Mouse (Mus musculus) spleen, postnatal 36 days (tissue): Measurements from ENCODE around the gene Dapk2.
A peak's percentile ranks its signal among the peaks of the same experiment; 100 is the strongest.

Experiments
- DNase-seq, 2 experiments: peaks; one replicate each; pipeline ENCODE4 v3.0.0; 2022; ENCODE audit warnings: low spot score in 2 of 2, mixed read lengths in 1 of 2

The Dapk2 gene

GRCm38 (mm10) chr9:66157958-66158830 is at the start of gene Dapk2:
Gene Dapk2, plus strand, starts transcription at chr9:66158223.
- DNase-seq, result peak; percentile 77 to 81

DNA sequence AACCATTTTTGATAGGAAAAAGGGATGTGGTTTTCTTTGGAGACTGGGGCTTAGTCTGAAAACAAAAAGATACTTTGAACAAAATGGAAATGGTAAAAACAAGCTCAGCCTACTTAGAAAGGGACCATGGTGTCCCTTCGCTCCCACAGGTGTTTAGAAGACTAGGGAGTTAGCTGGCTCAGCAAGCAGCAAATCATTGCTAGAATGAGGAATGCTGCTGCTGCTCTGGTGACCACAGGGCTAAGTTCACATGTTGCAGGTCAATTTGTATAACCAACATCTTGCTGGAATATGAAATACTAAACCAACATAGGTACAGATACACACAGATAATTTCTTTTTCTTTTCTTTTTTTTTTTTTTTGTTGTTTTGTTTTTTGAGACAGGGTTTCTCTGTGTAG is 48.4 kb upstream of the Dapk2 start:
- DNase-seq, result no peak

DNA sequence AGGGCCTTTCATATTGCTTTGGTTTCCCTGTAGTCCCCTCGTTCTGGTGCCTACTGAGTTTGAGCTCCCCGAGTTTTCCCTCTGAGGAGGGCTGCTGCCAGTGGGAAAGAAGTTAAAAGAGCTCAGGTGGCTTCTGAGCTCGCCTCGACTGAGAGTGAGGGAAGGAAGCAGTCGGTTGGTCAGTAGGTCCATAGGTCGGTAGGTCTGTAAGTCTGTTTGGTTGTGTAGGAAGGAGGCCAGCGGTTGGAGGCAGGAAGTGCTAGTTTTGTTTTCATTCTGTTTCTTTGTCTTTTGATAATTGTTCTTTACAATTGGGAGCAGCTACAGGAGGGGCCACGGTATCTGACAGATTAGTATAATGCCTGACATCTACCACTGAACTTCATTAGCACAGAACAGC is 47.9 kb upstream of the Dapk2 start:
- DNase-seq, result no peak

- DNase-seq, result no peak
These were observed 47.2 kb upstream of the Dapk2 start for GRCm38 (mm10) chr9:66110611-66111379.

- DNase-seq, result peak in 1 of 2 experiments; percentile 18
These were observed 43.7 kb upstream of the Dapk2 start for GRCm38 (mm10) chr9:66114341-66114740.

DNA sequence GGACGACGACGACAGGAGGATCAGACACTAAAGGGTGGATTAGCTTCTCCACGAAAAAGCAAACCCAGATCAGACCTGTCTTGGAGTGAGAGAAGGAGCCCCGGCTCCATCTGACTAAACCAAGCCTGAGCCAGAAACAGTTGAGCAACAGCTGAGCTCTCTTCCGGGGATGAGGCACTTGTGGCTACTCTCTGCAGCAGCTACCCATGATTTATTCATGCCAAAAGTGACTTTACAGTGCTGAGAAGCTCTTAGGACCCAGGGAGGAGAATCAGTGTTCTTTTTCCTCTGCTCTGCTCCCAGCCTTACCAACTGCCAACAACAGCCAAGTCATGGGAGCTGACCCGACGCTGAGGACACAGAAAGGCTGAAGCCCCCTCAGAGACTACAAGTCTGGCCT is 41.1 kb upstream of the Dapk2 start:
- DNase-seq, result no peak

GRCm38 (mm10) chr9:66119498-66119897 is 38.5 kb upstream of the Dapk2 start:
- no peak for DNase-seq

GRCm38 (mm10) chr9:66120106-66120505 is 37.9 kb upstream of the Dapk2 start:
- no peak for DNase-seq

GRCm38 (mm10) chr9:66120945-66121344 is 37.1 kb upstream of the Dapk2 start:
- no peak for DNase-seq

DNA sequence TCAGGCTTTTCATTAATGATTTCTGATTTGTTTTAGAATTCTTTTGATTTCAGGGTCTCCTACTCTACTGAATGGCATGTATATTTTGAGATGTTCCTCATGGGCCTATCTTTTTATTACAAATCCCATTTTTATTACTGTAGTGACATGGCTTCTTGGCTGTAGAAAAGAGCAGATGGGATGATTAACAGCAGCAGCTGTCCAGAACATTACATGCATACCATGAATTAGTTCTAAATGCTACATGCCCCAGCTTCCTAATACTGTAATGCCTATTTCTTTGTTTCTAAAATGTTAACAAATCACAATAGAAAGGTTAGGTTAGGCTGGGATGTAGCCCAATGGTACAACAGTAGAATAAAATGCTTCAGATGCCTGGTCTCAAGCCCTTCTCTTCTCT is 36.6 kb upstream of the Dapk2 start:
- no peak for DNase-seq

GRCm38 (mm10) chr9:66123648-66124047 is 34.4 kb upstream of the Dapk2 start:
- DNase-seq, result no peak

GRCm38 (mm10) chr9:66124111-66124531 is 33.9 kb upstream of the Dapk2 start:
- DNase-seq, result peak in 1 of 2 experiments; percentile 40

- peak; percentile 98 to 99 for DNase-seq
These were observed 33.1 kb upstream of the Dapk2 start for GRCm38 (mm10) chr9:66124681-66125542.

GRCm38 (mm10) chr9:66125543-66126455 is 32.2 kb upstream of the Dapk2 start:
- peak in 1 of 2 experiments; percentile 19 for DNase-seq

- peak; percentile 96 to 97 for DNase-seq
These were observed 31.4 kb upstream of the Dapk2 start, which contains the start of the genes Snx1 and Ciao2a for GRCm38 (mm10) chr9:66126456-66127192. Gene Snx1, minus strand, starts transcription at chr9:66126587. Gene Ciao2a, plus strand, starts transcription at chr9:66126611.

- DNase-seq, result no peak
These were observed 30.9 kb upstream of the Dapk2 start for GRCm38 (mm10) chr9:66127193-66127546.

DNA sequence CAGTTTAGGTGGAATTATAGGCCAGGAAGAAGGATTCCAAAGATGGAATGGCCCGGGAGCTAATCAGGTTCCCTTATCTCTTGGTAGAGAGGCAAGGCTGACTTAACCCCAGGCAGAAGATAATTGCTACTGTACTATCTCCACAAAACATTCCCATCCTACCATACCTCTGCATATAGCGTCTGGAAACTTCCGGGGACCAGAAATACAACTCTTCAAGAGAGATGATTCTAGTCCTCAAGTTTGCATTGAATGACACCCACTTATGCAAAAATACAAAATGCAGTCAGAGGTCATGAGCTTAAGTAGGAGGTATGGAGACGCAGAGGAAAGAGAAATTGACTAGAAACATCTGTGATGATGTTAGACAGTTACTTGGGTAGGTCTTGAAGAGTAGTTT is 30.1 kb upstream of the Dapk2 start:
- DNase-seq, result no peak

- peak in 1 of 2 experiments; percentile 26 for DNase-seq
These were observed 26.6 kb upstream of the Dapk2 start for GRCm38 (mm10) chr9:66131466-66131865.

- DNase-seq, result no peak
These were observed 22.1 kb upstream of the Dapk2 start for GRCm38 (mm10) chr9:66135967-66136366.

DNA sequence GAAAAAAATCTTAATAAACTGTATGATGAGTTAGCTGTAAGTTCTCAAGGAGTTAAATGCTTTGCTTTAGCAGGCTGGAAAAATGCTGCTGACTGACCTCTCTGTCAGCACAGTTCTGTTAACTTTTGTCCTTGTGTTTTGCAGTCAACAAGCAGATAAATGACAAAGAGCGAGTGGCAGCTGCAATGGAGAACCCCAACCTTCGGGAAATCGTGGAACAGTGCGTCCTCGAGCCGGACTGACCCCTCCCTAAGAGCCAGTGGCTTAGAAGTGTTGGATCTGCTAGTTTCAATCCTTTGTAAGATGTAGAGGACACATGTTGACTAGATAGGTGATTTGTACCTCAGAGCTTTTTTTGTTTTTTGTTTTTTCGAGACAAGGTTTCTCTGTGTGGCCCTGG is 19.8 kb upstream of the Dapk2 start:
- DNase-seq, result no peak
